Mouse (Mus musculus) kidney, embryonic 14.5 days (tissue): ENCODE measurements around the gene Smg1. TPM values are rescaled to one million over a fixed set of nuclear protein-coding genes. Genes with fewer than 3 reads are reported as not detected.

Experiments used
- ATAC-seq: fragments of 200-750 bp; cut with Nextera tagmentation; 2 replicates; pipeline ENCODE4 v1.8.0; 2017; ENCODE audit warnings: moderate number of reproducible peaks, mild to moderate bottlenecking, moderate TSS enrichment, moderate library complexity; ENCODE audit not compliant: low FRiP score, low TSS enrichment
- H3K27ac ChIP-seq: fragments of 300-500 bp; sonication (generic); 2 replicates; pipeline ENCODE4 v1.5.1; 2014; ENCODE audit warnings: low read depth, mild to moderate bottlenecking, low read length, moderate library complexity, mixed read lengths
- H3K27me3 ChIP-seq: fragments of 300-500 bp; sonication (generic); 2 replicates; pipeline ENCODE4 v1.6.1; 2014; ENCODE audit warnings: mild to moderate bottlenecking, low read length; ENCODE audit not compliant: control insufficient read depth, insufficient read depth
- H3K36me3 ChIP-seq: fragments of 300-500 bp; sonication (generic); 2 replicates; pipeline ENCODE4 v1.6.1; 2014; ENCODE audit warnings: low read length, mixed read lengths; ENCODE audit not compliant: control insufficient read depth, insufficient read depth
- H3K4me1 ChIP-seq: fragments of 300-500 bp; sonication (generic); 2 replicates; pipeline ENCODE4 v1.6.1; 2014; ENCODE audit warnings: low read length, mixed read lengths; ENCODE audit not compliant: control insufficient read depth, insufficient read depth
- H3K4me2 ChIP-seq: fragments of 300-500 bp; sonication (generic); replicated peaks from 2 replicates; pipeline ENCODE4 v1.6.1; 2014; ENCODE audit warnings: low read depth, mild to moderate bottlenecking, low read length
- H3K4me3 ChIP-seq: fragments of 300-500 bp; sonication (generic); 2 replicates; pipeline ENCODE4 v1.5.1; 2014; ENCODE audit warnings: mild to moderate bottlenecking, low read length
- H3K9ac ChIP-seq: fragments of 300-500 bp; sonication (generic); 2 replicates; pipeline ENCODE4 v1.6.1; 2014; ENCODE audit warnings: low read depth, mild to moderate bottlenecking, low read length, moderate library complexity
- H3K9me3 ChIP-seq: fragments of 300-500 bp; sonication (generic); 2 replicates; pipeline ENCODE4 v1.6.1; 2016; ENCODE audit warnings: low read length; ENCODE audit not compliant: control insufficient read depth
- WGBS: fragments of 180-500 bp; shearing (Covaris S2); extraction: QIAGEN DNeasy Blood & Tissue Kit; methylation state at CpG from one replicate; pipeline ENCODE4 v1.1.7; 2014; 5-methylcytosine and 5-hydroxymethylcytosine counted together
- polyA plus RNA-seq: library from polyadenylated mRNA; unstranded; fragments of >200 nt; fragmentation: Nextera tagmentation; extraction: Ambion mirVana; gene quantifications from 2 replicates; pipeline ENCODE4 v1.2.1, GENCODE M21; 2014

Gene Smg1
- polyA plus RNA-seq, 1 experiment from 2014 or later: 35.3 TPM

GRCm38 (mm10) chr7:118252979-118253378 lies 9.5 kb upstream of the Smg1 start:
- Histone ChIP-seq H3K4me2 (no peak overlapping the region), H3K36me3 (no peaks in the 10 kb centered on the region), H3K27me3 (no peaks in the 10 kb centered on the region), H3K9me3 (no peaks in the 10 kb centered on the region), H3K4me3 (no peak overlapping the region), H3K9ac (no peak overlapping the region), H3K4me1 (0 out of 2 replicates have a peak, but pooled peaks cover 4% of the 10 kb centered on the region), H3K27ac (no peak overlapping the region)
- 66% methylated on average over 3 of the region's 3 CpGs for WGBS
- ATAC-seq: no peak

DNA sequence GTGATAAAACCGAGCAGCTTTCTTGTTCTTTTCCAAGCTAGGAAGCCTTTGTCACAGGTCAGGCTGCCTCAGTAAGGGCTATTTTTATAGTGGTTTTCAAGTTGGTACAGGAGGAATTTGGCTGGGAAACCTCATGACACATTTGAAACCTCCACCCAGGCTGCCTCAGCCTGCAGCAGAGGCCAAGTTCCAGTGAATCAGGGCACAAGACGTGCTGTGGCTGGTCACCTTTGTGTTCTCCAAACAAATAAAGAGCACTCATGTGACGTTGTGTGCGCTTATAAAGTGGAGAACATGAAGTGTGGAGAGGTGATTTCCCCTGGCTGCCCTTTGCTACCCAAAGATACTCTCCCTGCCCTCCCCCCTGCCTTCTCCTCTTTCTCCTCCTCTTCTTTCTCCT lies 8.9 kb upstream of the Smg1 start:
- no peaks in the 10 kb centered on the region for H3K36me3 ChIP-seq
- 16% methylated on average over 4 of the region's 4 CpGs for WGBS
- H3K4me1 ChIP-seq: 0 out of 2 replicates have a peak, but pooled peaks cover 4% of the 10 kb centered on the region
- no peaks in the 10 kb centered on the region for H3K27me3 ChIP-seq
- H3K27ac ChIP-seq: no peak overlapping the region
- H3K9ac ChIP-seq: no peak overlapping the region
- no peak overlapping the region for H3K4me2 ChIP-seq
- H3K9me3 ChIP-seq: no peaks in the 10 kb centered on the region
- no peak overlapping the region for H3K4me3 ChIP-seq
- no peak for ATAC-seq

DNA sequence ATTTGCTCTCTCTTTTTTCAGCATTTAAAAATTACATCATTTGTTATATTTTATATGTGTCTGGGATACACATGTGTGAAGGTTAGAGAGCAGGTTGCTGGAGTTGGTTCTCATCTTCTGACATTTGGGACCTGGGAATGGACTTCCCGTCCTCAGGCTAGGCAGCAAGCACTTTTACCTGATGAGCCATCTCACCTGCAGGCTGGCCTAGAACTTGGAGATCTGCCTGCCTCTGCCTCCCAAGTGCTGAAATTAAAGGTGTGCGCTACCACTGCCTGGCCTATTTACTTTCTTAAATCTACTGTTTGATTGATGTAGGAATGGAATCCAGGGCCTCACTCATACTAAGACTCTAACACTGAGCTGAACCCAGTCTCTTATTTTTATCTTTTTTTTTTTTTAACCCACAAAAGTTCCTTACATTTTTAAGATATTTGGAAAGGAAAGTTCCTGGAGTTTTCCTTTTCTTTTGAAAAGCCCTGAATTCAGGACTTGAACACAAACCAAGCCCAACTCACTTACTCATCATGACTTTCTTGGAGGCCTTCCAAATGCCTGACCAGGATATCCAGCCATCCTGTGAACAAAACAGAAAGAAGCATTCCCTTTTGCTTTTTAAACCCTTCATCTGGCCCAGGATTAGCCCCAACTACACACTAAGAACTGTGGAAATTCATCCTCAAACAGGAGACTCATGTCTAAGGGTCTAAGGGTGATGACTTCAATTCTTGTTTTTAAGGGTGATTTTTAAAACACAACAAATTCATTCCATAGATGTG lies 8.1 kb upstream of the Smg1 start:
- Histone ChIP-seq H3K9me3 (no peaks in the 10 kb centered on the region), H3K4me3 (no peak overlapping the region), H3K4me2 (no peak overlapping the region), H3K27me3 (no peaks in the 10 kb centered on the region), H3K27ac (no peak overlapping the region), H3K36me3 (no peaks in the 10 kb centered on the region), H3K4me1 (0 out of 2 replicates have a peak, but pooled peaks cover 4% of the 10 kb centered on the region), H3K9ac (no peak overlapping the region)
- no peak for ATAC-seq
- WGBS: 100% methylated on average over 2 of the region's 2 CpGs

DNA sequence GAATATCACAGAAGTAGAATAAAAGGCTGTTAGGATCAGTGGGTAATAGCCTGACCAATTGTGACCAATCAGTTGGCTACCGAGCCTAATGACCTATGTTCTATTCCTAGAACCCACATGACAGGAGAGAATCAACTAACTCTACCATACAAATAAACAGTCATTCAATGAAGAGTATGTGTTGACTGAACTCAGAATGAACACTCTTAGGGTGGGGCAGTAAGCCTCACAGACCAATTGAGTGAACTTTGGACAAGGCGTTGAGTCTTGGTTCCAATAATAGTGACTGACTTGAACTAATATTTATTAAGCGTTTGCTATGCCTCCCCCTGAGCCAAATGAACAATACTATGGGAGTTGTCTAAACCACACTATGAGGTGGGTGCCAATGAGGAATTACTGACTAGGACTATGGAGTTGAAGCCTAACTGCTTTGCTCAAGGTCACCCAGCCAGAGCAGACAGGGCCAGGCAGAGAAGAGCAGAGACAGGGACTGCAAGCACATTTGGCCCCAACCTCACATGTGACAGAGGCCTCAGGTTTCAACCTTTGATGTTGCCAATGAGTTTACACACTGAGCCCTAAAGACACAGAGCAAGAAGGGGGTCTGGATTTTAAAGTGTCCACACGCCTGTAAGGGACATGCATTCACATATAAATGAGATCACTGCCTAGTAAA lies 7.2 kb upstream of the Smg1 start:
- no peak overlapping the region for H3K4me2 ChIP-seq
- WGBS: 70% methylated on average over 4 of the region's 4 CpGs

DNA sequence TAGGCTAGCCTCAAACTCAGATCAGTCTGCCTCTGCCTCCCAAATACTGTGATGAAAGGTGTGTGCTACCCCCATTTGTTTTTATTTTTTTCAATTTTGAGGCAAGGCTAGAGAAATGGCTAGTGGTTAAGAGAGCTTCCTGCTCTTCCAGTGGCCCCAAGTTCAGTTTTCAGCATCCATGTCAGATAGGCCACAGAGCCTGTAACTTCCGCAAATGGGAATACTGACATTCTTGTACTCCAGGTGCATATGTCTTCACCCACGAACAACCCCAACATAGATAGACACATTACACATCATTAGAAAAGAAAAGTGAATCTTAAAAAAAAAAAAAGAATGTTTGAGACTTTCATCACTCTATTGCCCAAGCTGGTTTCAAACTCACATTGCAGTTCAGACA lies 6.1 kb upstream of the Smg1 start:
- H3K27ac ChIP-seq: no peak overlapping the region
- H3K27me3 ChIP-seq: no peaks in the 10 kb centered on the region
- no peak overlapping the region for H3K4me2 ChIP-seq
- no peak for ATAC-seq
- H3K9me3 ChIP-seq: no peaks in the 10 kb centered on the region
- H3K36me3 ChIP-seq: no peaks in the 10 kb centered on the region
- H3K9ac ChIP-seq: no peak overlapping the region
- no peak overlapping the region for H3K4me3 ChIP-seq
- 87% methylated on average over 2 of the region's 2 CpGs for WGBS
- 0 out of 2 replicates have a peak, but pooled peaks cover 4% of the 10 kb centered on the region for H3K4me1 ChIP-seq

More for the DNA sequence above, 7.2 kb upstream of the Smg1 start:
- Histone ChIP-seq H3K27ac (no peak overlapping the region), H3K9ac (no peak overlapping the region), H3K36me3 (no peaks in the 10 kb centered on the region), H3K4me1 (0 out of 2 replicates have a peak, but pooled peaks cover 4% of the 10 kb centered on the region), H3K4me3 (no peak overlapping the region), H3K27me3 (no peaks in the 10 kb centered on the region), H3K9me3 (no peaks in the 10 kb centered on the region)
- no peak for ATAC-seq

- no peak overlapping the region for H3K4me3 ChIP-seq
- no peak overlapping the region for H3K4me2 ChIP-seq
- 0 out of 2 replicates have a peak, but pooled peaks cover 4% of the 10 kb centered on the region for H3K4me1 ChIP-seq
- H3K9ac ChIP-seq: no peak overlapping the region
- H3K27me3 ChIP-seq: no peaks in the 10 kb centered on the region
- no peak for ATAC-seq
- no peak overlapping the region for H3K27ac ChIP-seq
- H3K9me3 ChIP-seq: no peaks in the 10 kb centered on the region
- 89% methylated on average over 8 of the region's 8 CpGs for WGBS
- no peaks in the 10 kb centered on the region for H3K36me3 ChIP-seq
These were observed 4.6 kb upstream of the Smg1 start for GRCm38 (mm10) chr7:118248069-118248468.

DNA sequence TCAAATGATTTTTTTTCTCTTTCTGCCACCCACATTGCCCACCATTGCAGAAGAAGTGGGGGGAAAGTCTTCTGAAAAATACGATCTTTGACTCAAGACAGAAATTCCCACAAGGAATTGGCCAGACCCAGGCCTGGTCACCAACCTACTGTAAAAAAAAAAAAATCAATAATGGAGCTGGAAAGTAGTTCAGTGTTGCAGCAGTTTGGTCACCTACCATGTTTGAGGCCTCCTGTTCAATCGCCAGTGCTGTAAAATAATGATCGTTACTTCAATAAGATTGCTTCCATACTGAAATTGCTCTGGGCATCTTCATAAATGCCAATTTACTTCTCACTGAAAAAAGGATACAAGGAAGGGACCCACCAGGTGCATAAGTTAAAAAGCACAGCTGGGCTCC lies 1.8 kb upstream of the Smg1 start:
- H3K4me2 ChIP-seq: no peak overlapping the region
- WGBS: 96% methylated on average over 3 of the region's 3 CpGs
- no peak for ATAC-seq

DNA sequence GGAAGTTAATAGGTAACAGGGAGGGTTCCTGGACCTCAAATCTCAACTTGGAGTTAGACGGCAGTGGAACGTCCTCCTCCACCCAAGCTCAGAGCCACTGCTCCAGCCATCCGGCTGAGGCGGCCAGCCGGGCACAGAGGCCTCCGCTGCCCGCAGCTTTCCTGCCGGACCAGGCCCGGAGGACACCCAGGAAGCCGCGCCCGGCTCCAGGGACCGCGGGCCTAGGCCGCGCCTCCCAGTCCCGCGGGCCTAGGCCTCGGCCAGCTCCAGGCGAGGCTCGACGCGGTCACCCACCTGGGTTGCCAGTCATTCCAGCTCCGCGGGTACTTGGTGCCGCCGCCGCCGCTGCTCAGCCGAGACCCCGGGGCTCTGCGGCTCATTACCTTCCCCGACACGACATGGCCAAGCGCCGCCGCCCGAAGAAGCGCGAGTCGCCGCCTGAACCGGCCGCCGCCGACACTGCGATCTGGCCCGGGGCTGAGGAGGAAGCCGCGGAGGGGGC lies 508 bp downstream of the Smg1 start:
- WGBS: under 1% methylated on average over 50 of the region's 50 CpGs
- peak overlapping the region; percentile 47 for H3K4me2 ChIP-seq
- ATAC-seq: peak; percentile 60
- peak overlapping the region; percentile 95 for H3K4me3 ChIP-seq
- no peaks in the 10 kb centered on the region for H3K9me3 ChIP-seq
- H3K36me3 ChIP-seq: no peaks in the 10 kb centered on the region
- H3K9ac ChIP-seq: peak overlapping the region; percentile 96
- H3K27ac ChIP-seq: peak overlapping the region; percentile 96
- H3K27me3 ChIP-seq: no peaks in the 10 kb centered on the region
- H3K4me1 ChIP-seq: peaks cover 10% of the 10 kb centered on the region

More for the DNA sequence above, 1.8 kb upstream of the Smg1 start:
- Histone ChIP-seq H3K9me3 (no peaks in the 10 kb centered on the region), H3K27ac (no peak overlapping the region), H3K9ac (no peak overlapping the region), H3K27me3 (no peaks in the 10 kb centered on the region), H3K4me3 (no peak overlapping the region), H3K4me1 (peaks cover 10% of the 10 kb centered on the region), H3K36me3 (no peaks in the 10 kb centered on the region)

DNA sequence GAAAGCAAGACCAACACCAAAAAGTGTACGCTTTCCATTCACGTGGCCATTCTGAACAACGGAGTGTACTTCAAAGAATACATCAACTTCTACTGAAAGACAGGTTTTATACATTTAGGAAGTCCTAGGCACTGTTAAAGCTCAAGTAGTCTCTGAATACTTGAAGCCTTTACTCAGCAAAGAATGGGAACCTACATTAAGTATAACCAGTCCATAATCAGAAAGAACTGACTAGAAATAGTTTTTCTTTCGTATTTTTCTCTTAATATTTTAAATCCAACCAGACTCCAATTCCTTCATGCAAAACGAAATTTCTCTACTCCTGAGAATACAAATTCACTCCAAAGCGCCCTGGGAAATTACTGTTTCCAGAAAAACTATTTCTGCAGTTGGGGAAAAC lies 1.2 kb downstream of the Smg1 start:
- ATAC-seq: no peak
- Histone ChIP-seq H3K9me3 (no peaks in the 10 kb centered on the region), H3K27me3 (no peaks in the 10 kb centered on the region), H3K4me3 (peak overlapping the region; percentile 95), H3K4me1 (peaks cover 10% of the 10 kb centered on the region), H3K27ac (peak overlapping the region; percentile 96), H3K36me3 (no peaks in the 10 kb centered on the region), H3K9ac (peak overlapping the region; percentile 96), H3K4me2 (peak overlapping the region; percentile 47)
- WGBS: 14% methylated on average over 6 of the region's 6 CpGs
